Mouse (Mus musculus) adrenal gland, adult 8-10 months (tissue): ENCODE measurements around the gene Serpinb11. TPM values are rescaled to one million over a fixed set of nuclear protein-coding genes. Genes with fewer than 3 reads are reported as not detected.

Experiments
- DNase-seq: peaks from one replicate; pipeline ENCODE4 v3.0.0; 2022
- total RNA-seq, 4 experiments: library from RNA; stranded (reverse); gene quantifications; 2 replicates each; pipeline ENCODE4 v1.2.4; 2022

Serpinb11 gene
- not detected for total RNA-seq

DNA sequence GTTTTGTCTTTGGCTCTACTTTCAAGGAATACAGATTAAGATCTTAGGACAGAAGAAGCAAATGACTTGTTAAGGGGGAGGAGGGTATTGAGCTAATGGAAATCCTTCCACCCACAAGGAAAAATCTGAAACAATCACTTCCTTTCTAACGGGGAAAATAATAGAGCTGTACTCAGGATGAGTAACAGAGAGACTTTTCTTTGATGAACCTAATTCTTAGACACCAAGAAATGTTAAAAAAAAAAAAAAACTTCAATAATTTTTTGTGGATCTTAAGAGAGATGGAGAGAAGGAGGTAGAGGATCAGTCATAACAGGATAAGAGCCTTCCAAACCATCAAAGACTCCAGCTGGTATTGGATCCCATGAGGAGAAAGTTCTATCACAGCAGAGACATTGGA, at the start of gene Serpinb11:
Gene Serpinb11, plus strand, starts transcription at position 301 of the 400 bp plus-strand sequence.
- DNase-seq, result no peak

DNA sequence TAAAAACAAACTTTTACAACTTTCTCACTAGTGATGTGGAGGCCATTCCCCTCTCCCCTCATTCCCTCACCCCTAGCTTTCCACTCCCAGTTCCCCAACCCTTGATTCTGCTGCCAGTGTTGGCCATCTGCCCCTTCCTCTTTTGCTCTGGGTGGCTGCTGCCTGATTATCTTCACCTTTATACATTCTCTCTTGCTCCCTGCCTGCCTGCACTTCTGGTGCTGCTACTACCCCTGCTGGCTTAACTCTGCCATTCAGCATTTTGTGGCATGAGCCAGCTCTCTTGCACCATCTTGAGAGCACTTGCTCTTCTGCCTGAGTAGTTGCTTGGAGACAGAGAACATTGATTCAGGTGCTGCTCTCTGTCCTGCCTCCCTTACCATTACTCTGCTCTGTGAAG, 15.0 kb upstream of the Serpinb11 start:
- DNase-seq, result no peak

DNA sequence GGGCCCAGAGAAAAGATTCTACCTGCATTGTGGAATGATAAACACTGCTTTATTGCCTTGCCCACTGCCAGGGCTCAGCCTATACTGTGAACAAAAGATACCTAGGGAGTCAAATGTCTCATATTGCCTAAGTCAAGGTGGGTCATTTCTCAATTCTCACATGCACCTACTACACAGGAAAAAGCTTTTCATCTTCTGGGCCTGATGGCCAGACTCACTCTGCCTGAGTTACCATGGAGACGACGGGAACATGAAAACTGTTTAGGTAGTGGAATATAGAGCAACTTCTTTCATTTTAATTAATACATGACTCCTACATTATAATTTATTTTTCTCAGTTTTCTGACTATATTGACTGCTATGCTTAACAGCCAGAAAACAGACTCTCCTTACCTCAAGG, 14.2 kb upstream of the Serpinb11 start:
- no peak for DNase-seq

DNA sequence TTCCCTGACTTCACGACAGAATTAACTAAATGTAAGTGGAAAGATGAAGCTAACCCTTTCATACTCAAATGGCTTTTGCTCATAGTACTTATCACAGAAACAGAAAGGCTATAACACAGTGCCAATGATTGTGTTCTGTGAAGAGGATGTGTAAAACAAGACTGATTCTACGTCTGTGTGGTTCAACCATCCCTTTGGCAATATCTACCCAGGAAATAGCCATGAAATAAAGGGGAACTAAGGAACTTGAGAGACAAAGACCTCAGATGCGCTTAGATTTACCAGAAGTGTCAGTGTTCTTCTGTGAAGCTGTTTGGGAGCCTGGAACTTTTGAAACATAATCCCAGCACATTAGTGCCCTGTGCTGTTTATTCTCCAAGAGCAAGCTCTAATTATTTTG, 10.6 kb upstream of the Serpinb11 start:
- DNase-seq, result no peak

DNA sequence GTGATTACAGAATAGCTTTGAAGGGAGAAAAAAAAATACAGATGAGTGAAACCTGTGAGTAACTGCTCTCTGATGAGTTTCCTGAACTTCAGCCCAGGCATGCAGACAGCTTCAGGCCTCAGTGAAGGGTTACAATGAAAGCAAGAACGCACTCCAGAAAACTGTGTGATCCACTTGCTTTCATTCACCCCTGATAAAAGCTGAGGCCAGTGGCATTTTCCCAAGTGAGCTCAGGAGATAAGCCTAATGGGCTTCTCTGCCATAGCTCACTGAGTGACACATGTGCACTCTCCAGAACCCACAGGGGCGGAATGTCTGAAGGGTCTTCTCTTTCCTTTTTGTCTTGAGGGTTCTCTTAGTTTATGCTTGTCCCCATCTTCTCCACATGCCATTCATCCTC, 9.9 kb upstream of the Serpinb11 start:
- DNase-seq, result no peak

DNA sequence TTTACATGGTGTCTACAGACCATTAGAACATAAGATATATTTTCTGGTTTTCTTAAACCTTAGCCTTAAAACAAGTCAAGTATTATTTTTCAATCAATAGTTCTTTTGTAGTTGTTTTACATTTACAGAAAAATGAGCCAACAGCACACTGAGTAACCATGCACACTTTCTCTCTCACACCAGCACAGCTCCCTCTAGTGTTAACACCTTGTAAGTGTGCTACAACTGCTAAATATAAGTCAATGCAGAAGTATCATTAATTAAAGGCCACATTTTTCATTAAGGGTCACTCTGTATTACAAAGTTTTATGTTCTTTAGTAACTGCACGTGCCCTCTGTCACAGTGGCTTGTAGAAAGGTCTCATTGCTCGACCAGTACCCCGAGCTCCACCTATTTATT, 8.0 kb upstream of the Serpinb11 start:
- DNase-seq, result no peak

DNA sequence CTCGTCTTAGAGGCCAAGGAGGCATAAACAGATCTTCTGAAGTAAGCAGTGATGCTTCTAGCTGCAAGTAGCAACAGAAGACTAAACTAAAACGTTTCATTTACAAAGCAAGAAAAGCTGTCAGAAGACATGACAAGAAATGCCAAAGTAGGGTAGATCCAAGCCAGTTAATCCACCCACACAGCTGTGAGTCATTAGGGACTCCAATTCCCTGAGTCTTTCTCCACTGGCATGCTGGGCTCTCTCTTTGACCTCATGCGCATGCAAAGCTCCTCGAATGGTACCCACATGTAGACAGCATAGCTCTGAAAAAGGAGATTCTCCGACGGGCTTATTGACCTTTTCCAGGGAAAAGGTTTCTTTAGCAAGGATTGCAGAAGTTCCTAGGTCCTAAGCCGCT, 5.0 kb downstream of the Serpinb11 start:
- no peak for DNase-seq

DNA sequence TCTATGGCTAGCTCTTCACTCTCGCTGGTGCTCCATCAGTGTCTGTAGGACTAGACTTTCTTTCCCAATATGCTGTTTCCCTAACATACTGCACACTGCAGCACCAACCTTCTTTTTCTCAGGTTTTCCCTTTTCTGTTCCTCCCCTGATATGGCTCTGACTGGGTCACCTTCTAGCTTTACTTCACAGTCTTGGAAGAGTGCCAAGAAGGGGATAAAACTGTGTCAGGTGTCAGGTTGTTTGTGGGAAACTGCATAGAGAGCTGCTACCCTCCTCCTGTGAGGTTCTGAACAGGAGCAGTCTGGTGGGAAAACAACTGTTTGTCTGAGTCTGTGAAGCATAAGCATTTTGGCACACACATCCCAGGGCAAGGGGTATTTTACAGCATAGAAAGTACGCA, 7.9 kb downstream of the Serpinb11 start:
- no peak for DNase-seq

DNA sequence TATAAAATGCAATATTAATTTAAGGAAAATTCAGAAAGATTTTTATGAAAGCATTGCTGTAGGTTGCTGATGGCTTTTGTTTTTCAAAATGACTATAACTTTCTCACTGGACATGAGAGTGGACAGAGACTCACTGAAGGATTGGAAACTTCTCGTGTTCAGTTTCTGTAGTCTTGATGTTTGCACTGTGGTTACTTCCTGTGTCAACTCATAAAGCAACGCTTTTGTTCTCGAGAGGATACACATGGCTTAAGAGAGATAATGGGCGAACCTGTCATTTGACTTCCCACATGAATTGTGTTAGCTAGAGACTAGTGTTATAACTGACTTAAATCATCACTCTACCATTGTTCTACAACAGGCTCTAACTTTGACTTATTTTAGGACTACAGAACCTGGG, 16.0 kb downstream of the Serpinb11 start:
- DNase-seq, result no peak

DNA sequence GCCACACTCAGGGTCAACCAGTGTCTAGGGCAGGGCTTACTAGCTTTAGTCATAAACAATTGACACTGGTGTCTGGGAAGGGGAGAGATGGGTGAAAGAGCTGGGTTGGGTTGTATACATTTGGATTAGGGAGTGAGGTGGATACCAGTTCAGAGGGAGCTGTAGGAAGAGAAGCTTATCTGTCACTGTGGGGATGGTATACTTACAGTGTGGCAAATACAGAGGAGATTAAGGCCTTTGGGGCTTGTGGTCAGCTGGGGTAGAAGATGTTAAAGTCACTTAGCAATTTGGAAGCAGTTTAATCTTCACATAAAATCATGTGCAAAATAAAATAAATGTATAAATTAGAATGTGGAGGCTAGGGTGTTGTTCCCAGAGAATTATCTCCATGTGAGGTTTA, 17.4 kb downstream of the Serpinb11 start:
- no peak for DNase-seq

DNA sequence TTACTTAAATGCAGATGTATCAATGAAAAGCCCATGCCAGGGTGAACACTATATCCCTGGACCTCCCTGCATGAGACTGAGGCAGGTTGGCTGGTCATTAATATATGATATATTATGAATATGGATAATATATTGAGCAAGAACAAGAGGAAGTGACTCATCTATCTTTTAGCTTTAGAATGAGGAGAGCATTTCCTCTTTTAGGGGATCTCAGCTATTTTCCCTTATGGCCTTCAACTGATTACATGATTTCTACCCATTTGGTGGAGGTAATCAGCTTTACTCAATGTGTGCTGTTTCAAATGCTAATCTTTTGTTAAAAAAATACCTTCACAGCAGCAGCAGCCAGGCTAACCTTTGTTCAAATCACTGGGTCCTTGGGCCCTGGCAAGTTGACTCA, 20.5 kb downstream of the Serpinb11 start:
- no peak for DNase-seq

DNA sequence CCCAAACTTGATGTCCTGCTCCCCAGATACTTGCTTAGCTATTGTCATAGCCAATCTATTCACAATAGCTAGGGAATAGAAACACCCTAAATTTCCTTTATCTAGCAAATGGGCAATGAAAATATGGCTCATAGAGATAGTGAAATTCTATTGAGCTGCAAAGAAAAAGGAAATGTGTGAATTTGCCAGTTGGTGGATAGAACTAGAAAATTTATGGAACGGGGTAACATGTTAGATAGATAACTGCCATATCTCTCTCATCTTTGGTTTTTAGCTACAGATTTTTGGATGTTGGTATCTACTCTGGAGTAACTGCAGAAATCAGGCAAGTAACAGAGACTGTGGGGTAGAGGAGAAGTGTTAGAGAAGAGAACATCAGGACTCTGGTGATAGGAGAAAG, 21.4 kb downstream of the Serpinb11 start:
- no peak for DNase-seq

DNA sequence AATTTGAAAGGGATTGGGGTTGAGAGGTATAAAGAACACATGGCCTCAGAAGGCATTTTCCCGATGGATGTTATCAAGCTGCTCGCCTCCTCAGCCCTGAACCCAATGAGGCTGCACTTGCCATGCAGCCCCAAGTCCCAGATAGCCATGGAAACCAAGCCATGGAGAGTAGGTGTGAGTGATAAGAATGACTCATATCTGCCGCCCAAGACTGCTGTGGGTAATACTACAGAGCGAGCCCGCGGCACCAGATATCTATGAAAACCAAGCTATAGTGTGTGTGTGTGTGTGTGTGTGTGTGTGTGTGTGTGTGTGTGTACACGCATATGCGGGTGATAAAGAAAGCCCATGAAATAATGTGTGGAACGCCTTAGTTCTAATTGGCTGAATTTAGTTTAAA, 23.5 kb downstream of the Serpinb11 start:
- DNase-seq, result no peak

DNA sequence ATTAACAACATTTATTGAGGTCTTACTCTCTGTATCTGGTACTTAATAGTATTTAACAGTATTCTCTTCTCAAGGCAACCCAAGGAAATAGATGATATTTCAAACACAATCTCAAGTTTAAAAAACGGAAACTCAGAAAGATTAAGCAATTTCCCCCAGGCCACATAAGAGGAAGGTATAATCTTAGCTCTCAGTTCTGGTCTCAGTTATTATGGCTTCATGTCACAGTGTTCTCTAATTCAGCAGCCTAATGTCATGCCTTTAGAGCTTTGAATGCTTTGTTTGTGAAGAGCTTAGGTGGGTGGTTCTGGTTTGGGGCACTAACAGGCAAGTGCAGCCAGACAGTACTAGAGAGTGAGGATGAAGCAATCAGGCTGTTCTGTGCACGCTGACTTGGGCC, 28.8 kb downstream of the Serpinb11 start:
- no peak for DNase-seq

DNA sequence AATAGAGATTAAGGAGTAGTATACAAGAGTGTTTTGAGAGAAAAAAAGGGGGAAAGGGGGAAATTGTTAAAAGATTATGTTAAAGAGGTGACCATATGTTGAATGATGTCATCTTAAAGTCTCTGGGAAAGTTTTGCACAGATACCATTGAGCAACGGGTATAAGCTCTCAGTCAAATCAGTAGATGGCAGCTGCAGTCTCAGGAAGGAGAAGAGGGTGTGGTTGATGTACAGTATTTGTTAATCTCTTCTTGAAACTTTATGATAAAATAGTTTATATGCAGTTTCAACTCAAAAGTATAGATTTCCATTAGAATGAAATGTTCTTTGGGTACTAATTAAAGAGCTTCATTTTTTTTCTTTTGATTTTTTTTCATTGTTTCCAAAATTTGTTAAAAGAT, 36.5 kb downstream of the Serpinb11 start:
- no peak for DNase-seq

DNA sequence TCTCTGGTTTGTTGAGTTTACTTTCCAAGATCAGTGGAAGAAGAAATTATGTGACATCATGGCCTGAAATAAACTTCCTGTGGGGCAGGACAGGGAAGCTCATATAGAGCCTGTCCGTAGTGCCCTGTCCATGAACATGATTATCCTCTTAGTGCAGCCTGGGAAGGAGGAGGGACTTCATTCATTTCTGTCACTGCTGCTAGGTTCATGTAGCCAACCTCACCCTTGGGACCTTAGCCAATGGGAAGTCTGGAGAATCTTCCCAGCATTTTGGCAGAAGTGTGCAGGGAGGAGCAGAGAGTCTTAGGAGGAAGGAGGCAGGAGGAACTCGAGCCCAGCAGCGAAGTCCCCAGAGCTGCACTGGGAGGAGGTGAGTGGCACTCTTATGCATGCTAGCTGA, 38.4 kb downstream of the Serpinb11 start, which contains the start of gene Serpinb7:
Gene Serpinb7, plus strand, starts transcription at position 301 of the 400 bp plus-strand sequence.
- DNase-seq, result no peak

DNA sequence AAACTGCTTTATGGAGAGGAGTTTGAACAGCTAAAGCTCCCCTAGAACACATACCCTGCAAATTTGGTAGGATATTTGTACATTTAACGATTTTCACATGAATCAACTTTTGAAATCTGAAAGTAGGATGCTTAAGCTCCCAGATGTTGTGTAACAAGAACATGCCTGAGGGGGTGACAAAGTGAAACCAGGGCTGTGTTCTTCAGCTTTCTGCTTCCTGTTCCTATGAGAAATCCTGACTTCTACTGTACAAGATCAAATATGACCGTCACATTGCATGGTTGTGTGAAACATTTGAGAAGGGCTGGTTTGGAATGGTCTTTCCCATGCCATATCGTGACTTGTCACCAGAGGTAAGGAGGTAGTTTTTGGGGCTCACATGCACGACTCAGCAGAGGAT, 41.1 kb downstream of the Serpinb11 start:
- DNase-seq, result no peak

DNA sequence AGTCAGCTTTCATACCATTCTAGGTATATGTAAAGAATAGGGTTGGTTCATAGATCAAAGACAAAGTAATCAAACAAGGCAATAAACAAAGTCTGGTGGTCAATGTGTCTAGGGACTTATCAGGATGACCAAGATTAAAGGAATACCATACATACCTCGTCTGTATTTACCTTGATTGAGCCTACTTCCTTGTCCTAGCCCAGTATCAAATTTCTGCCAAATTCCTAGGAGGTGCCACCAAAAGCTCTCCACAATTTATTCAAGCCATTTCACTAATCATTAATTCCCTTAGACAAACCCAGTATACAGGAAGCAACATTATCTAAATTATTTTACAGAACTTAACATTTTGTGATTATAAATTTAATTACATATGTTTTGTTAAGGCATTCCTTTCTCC, 53.7 kb downstream of the Serpinb11 start:
- no peak for DNase-seq

DNA sequence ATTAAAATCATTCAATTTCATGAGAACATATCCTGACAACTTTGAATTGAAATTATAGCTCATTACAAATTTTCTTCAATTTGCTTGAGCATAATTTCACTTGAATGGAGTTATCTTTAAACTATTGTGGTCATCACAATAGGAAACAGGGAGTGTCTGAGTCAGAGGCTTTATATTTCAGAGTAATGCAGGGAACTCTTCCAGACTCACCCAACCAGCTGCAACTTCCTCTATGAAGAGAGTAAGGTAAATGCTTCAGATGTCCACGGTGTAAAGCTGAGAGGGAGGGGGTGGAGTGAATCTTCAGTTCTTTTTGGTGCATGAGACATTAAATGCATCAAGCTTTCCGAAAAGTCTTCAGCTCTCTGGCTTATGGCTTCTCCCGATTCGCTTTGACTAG, 61.5 kb downstream of the Serpinb11 start:
- no peak for DNase-seq

Other genes with a start within 250 kb of the Serpinb11 start
- not detected for gene Serpinb3b, start 82.8 kb upstream of the Serpinb11 start, total RNA-seq
- not detected for gene Serpinb3c, start 82.8 kb upstream of the Serpinb11 start, total RNA-seq
- gene Serpinb7, start 38.5 kb downstream of the Serpinb11 start, total RNA-seq, result not detected
- under 1 TPM in 3 of 4 experiments, not detected in 1; 0.14 to 0.94 (median 0.34) TPM for gene Serpinb2, start 150.2 kb downstream of the Serpinb11 start, total RNA-seq
- 1 to 10 TPM; 2.8 to 5.1 (median 3.6) TPM for gene Serpinb8, start 228.8 kb downstream of the Serpinb11 start, total RNA-seq